Mouse (Mus musculus) ES-E14 (cell line): ENCODE measurements around the gene Tepsin. TPM values are rescaled to one million over a fixed set of nuclear protein-coding genes. Genes with fewer than 3 reads are reported as not detected.

Source experiments
- DNase-seq: peaks from one replicate; pipeline ENCODE4 v3.0.0-alpha.2; 2013; ENCODE audit warnings: low read depth, low spot score
- H3K27ac ChIP-seq: 2 replicates; pipeline ENCODE4 v1.5.1; 2012; ENCODE audit warnings: low read depth, mild to moderate bottlenecking, low read length, moderate library complexity, mixed read lengths; ENCODE audit not compliant: poor library complexity, insufficient read depth, severe bottlenecking
- H3K36me3 ChIP-seq: 2 replicates; pipeline ENCODE4 v1.6.1; 2012; ENCODE audit warnings: mild to moderate bottlenecking, low read length, moderate library complexity, mixed read lengths; ENCODE audit not compliant: control insufficient read depth, poor library complexity, insufficient read depth, severe bottlenecking
- H3K4me1 ChIP-seq, 2 experiments: fragments of 150-350 bp in 1 of 2; sonication (generic) in 1 of 2; 2 replicates each; pipeline ENCODE4 v1.6.1; 2012; ENCODE audit warnings: low read length in 2 of 2, mild to moderate bottlenecking in 1 of 2, mixed read lengths in 1 of 2; ENCODE audit not compliant: control insufficient read depth in 2 of 2, insufficient read depth in 2 of 2, poor library complexity in 1 of 2
- H3K4me3 ChIP-seq, 2 experiments: fragments of 150-350 bp in 1 of 2; sonication (generic) in 1 of 2; 2 replicates each; pipeline ENCODE4 v1.5.1; 2012; ENCODE audit warnings: low read length in 2 of 2, low read depth in 1 of 2, mild to moderate bottlenecking in 1 of 2, mixed read lengths in 1 of 2; ENCODE audit not compliant: insufficient read depth in 1 of 2, poor library complexity in 1 of 2, severe bottlenecking in 1 of 2
- H3K9ac ChIP-seq: 2 replicates; pipeline ENCODE4 v1.6.1; 2012; ENCODE audit warnings: low read depth, mild to moderate bottlenecking, low read length, mixed read lengths; ENCODE audit not compliant: poor library complexity, insufficient read depth, severe bottlenecking
- H3K9me3 ChIP-seq: fragments of 150-350 bp; sonication (generic); 2 replicates; pipeline ENCODE4 v1.6.1; 2012; ENCODE audit warnings: low read depth, mild to moderate bottlenecking, low read length; ENCODE audit not compliant: control insufficient read depth, insufficient read depth
- CHD2 ChIP-seq: IDR thresholded peaks from 2 replicates; pipeline ENCODE4 v1.6.1; 2014; ENCODE audit warnings: mild to moderate bottlenecking, low read depth, low read length, inconsistent platforms
- HCFC1 ChIP-seq: IDR thresholded peaks from 2 replicates; pipeline ENCODE4 v1.6.1; 2012; ENCODE audit warnings: low read length, inconsistent platforms, borderline replicate concordance; ENCODE audit not compliant: insufficient read depth
- MAFK ChIP-seq: IDR thresholded peaks from 2 replicates; pipeline ENCODE4 v1.6.1; 2014; ENCODE audit warnings: mild to moderate bottlenecking, low read depth, low read length, inconsistent platforms; ENCODE audit not compliant: insufficient read depth
- ZC3H11A ChIP-seq: IDR thresholded peaks from 2 replicates; pipeline ENCODE4 v1.6.1; 2012; ENCODE audit warnings: low read depth, mild to moderate bottlenecking, inconsistent platforms, low read length, borderline replicate concordance
- ZNF384 ChIP-seq: IDR thresholded peaks from 2 replicates; pipeline ENCODE4 v1.6.1; 2012; ENCODE audit warnings: low read depth, low read length, inconsistent platforms
- in situ Hi-C, 2 experiments: fragments of 600-800 bp; cut with MboI; formaldehyde crosslinking; loops; one replicate each; pipeline ENCODE4 v1.15.1; 2025; ENCODE audit warnings: low sequenced_read_pairs in 2 of 2, inconsistent platforms in 1 of 2; ENCODE audit not compliant: unreplicated experiment in 2 of 2
- total RNA-seq: library from RNA; depleted of rRNA; stranded (reverse); fragments of 300-350 nt; gene quantifications from 2 replicates; pipeline ENCODE4 v1.2.3, GENCODE M21; 2012

Tepsin gene
- total RNA-seq, 1 experiment = 26.5 TPM

- H3K4me1 ChIP-seq = peaks cover 1 to 13% of the 10 kb centered on the region in 2 experiments; a peak in 2 of 4 replicates
- H3K27ac ChIP-seq = no peak overlapping the region
- no peak for DNase-seq
- H3K36me3 ChIP-seq = no peaks in the 10 kb centered on the region
- H3K9me3 ChIP-seq = no peaks in the 10 kb centered on the region
- TF ChIP-seq ZNF384 (no peak), ZC3H11A (no peak), HCFC1 (no peak), CHD2 (no peak), MAFK (no peak)
- in situ Hi-C loops = no loop called here
- no peak overlapping the region for H3K4me3 ChIP-seq
- H3K9ac ChIP-seq = no peak overlapping the region
Observed at GRCm38 (mm10) chr11:120051124-120051811, 47.3 kb downstream of the Tepsin start.

- TF ChIP-seq HCFC1 = no peak
- TF ChIP-seq ZNF384 = no peak
- TF ChIP-seq ZC3H11A = no peak
- TF ChIP-seq MAFK = no peak
- TF ChIP-seq CHD2 = no peak
- Histone ChIP-seq H3K9ac (no peak overlapping the region), H3K4me1 (peaks cover 1 to 13% of the 10 kb centered on the region in 2 experiments; a peak in 2 of 4 replicates), H3K27ac (no peak overlapping the region), H3K9me3 (no peaks in the 10 kb centered on the region), H3K4me3 (no peak overlapping the region), H3K36me3 (no peaks in the 10 kb centered on the region)
- no peak for DNase-seq
- in situ Hi-C loops = no loop called here
Observed at GRCm38 (mm10) chr11:120049067-120049466, 49.5 kb downstream of the Tepsin start.

- H3K4me3 ChIP-seq = peak overlapping the region; percentile 4 to 14; a peak in 2 of 4 replicates
- TF ChIP-seq MAFK (no peak), CHD2 (no peak), ZC3H11A (no peak), HCFC1 (no peak), ZNF384 (no peak)
- no peaks in the 10 kb centered on the region for H3K9me3 ChIP-seq
- no peak overlapping the region for H3K9ac ChIP-seq
- no peak overlapping the region for H3K27ac ChIP-seq
- peaks cover 1 to 13% of the 10 kb centered on the region in 2 experiments; a peak in 2 of 4 replicates for H3K4me1 ChIP-seq
- no peaks in the 10 kb centered on the region for H3K36me3 ChIP-seq
- no peak for DNase-seq
- in situ Hi-C loops = no loop called here
Observed at GRCm38 (mm10) chr11:120048252-120048556, 50.3 kb downstream of the Tepsin start.

DNA sequence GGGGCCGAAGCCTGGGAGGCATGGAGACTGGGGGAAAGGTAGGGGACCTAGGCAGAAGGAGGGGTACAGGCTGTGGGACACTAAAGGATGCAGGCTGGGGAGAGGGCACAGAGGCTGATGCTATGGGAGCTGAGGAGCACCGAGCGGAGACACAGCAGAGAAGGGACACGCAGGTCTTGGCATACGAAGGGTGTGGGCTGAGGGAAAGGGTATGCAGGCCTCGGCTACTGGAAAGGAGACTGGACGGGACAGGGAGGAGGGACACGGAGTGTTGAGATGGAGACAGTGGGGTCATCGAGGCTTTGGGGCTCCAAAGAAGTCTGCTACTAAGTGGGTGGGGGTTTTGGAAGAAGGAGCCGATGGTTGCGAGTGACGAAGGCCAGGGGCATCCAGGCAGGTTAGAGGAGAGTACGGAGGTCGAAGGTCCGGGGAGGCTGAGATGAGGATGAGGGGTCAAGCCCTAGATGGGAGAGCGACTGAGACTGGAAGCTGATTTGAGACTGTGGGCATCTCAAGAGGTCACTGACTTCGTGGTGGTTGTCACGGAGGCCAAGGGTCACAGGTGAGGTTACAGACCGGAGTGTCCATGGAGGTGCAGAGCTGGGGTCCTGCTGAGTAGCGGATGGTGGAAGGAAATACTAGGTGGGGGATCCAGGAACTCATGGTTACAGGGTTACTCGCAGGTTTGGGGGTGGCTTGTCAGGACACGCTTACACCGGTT, 50.8 kb downstream of the Tepsin start:
- no peak overlapping the region for H3K9ac ChIP-seq
- in situ Hi-C loops = no loop called here
- H3K9me3 ChIP-seq = no peaks in the 10 kb centered on the region
- no peaks in the 10 kb centered on the region for H3K36me3 ChIP-seq
- no peak for DNase-seq
- no peak for TF ChIP-seq ZC3H11A
- no peak for TF ChIP-seq MAFK
- TF ChIP-seq HCFC1 = no peak
- TF ChIP-seq ZNF384 = no peak
- TF ChIP-seq CHD2 = no peak
- H3K4me3 ChIP-seq = peak overlapping the region; percentile 36 to 76; a peak in 2 of 4 replicates
- peaks cover 1 to 13% of the 10 kb centered on the region in 2 experiments; a peak in 2 of 4 replicates for H3K4me1 ChIP-seq
- no peak overlapping the region for H3K27ac ChIP-seq
